Mouse (Mus musculus) activated CD4-positive, CD25-positive, alpha-beta regulatory T cell, adult 4 months (primary cell): ENCODE results near the gene Shmt1. TPM values are rescaled to one million over a fixed set of nuclear protein-coding genes. Genes with fewer than 3 reads are reported as not detected.
A peak's percentile ranks its signal among the peaks of the same experiment; 100 is the strongest.
"Not testable (repeated sequence)": the region's sequence is repeated elsewhere in the genome, so short reads cannot be mapped to it uniquely, and the experiment has no call there.

Experiments
- ATAC-seq: one replicate; pipeline ENCODE4 v1.8.0; 2017
- polyA plus RNA-seq, 2 experiments: library from polyadenylated mRNA; unstranded; fragments of 100-300 nt; shearing (Covaris generic); gene quantifications; one replicate each; pipeline ENCODE4 v1.2.1; 2017

The Shmt1 gene
- 10 to 100 TPM; 13.1 to 19.7 TPM for polyA plus RNA-seq

DNA sequence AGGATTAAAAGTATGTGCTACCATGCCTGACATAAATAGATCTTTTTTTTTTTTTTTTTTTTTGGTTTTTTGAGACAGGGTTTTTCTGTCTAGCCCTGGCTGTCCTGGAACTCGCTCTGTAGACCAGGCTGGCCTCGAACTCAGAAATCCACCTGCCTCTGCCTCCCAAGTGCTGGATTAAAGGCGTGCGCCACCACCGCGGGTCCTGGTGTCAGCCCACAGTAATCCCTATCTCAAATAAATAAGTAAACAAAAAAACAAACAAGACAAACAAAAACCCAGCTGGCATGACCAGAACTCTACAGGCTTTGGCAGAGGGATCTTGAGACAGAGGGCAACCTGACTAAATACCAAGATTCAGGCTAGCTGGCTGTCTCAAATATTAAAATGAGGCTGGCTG, at the start of gene Shmt1:
Gene Shmt1 (minus strand): TSS at position 101 of the 400 bp plus-strand sequence.
- ATAC-seq, result not testable (repeated sequence)

GRCm38 (mm10) chr11:60856587-60856986, 45.1 kb upstream of the Shmt1 start:
- no peak for ATAC-seq

- ATAC-seq, result no peak
Observed at GRCm38 (mm10) chr11:60845415-60845814, 33.9 kb upstream of the Shmt1 start.

DNA sequence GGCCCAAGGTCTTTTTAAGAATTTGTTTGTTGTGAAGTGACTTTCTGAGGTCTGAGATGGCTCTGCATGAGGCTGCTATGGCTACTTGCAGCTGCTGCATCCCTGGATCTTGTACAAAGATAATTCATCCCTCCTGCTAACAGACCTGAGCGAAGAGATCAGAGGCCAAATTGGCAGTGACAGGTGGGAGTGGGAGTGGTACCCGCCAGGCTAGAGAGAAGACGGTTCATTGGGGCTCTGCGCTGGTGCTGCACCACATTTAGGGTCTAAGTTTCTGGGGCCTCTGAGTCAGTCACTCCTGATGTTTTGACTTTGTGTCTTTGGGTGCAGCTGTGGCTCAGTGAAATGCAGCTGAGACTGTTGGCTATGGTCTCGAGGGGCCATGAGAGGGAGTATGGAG, 31.9 kb upstream of the Shmt1 start:
- no peak for ATAC-seq

DNA sequence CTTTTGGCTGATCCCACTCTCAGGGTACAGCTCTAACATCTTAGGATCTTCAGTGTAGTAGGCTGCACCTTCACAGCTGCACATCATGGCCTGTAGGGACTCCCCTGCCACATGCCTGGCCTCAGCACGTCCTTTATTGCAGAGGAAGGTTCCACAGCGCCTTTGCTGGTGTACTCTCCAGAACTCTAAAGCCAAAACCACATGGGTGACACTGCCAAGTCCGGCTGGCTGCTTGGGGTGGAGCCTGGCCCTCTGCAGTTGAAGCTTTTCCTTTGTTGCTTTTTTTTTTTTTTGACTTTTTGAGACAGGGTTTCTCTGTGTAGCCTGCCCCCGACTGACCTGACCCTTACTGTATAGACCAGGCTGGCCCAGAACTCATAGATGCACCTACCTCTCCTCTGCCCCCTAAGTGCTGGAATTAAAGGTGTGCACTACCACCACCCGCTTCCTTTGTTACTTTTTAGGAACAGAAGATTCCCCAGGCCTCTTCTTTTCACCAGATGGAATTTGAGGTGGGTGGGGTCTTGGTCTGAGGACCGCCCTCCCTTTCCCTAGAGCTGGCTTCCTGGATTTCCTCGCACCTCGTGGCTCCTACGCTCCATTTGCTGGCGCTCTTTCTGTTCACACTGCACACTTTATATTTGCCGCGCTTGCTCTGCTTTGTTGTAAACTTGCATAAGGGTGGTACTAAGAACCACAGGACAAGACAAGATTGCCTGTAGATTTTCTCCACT, 30.1 kb upstream of the Shmt1 start:
- no peak for ATAC-seq

DNA sequence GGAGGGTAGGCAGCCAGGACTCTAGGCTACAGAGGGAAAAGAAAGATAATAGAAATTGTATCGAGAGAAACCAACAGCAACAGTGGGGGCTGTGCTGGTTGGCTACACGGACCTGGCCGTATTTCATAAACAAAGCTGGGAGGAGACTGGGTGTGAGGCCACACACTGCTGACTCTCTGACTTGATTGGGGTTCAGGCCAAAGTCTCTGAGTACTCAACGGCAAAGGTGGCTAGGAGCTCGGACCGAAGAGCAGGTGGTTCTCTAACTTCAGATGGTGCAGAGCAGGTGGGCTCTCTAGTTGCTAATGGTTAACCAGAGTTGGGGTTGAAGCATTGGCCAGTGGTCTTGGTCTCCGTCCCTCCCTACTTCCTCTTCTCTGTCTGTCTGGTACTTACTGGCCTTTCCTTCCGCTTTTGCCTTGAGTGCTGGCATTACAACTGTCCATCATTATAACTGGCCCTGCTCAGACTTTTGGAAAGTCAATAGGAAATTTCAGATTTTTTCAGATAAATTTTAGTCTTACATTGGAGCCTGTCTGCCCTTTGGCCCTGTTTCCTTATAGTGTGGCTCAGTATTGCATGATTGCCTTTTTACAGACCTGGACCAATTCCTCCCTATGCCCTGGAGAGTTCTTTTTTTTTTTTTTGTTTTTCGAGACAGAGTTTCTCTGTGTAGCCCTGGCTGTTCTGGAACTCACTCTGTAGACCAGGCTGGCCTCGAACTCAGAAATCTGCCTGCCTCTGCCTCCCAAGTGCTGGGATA, 26.3 kb upstream of the Shmt1 start:
- ATAC-seq, result no peak

DNA sequence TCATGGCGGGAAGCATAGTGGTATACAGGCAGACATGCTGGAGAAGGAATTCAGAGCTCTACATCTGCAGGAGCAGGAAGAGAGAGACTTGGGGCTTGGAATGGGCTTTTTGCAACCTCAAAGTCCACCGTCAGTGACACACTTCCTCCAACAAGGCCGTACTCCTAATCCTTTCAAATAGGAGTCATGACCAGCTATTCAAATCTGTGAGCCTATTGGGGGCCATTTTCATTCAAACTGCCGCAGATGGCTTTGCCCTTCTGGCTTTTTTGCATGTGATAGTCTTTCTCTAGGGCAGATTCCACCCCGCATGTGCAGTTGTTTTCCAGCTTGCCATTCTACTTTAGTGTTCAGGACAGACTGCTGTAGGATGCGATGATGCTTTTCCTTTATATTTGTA, 25.4 kb upstream of the Shmt1 start:
- ATAC-seq, result no peak

DNA sequence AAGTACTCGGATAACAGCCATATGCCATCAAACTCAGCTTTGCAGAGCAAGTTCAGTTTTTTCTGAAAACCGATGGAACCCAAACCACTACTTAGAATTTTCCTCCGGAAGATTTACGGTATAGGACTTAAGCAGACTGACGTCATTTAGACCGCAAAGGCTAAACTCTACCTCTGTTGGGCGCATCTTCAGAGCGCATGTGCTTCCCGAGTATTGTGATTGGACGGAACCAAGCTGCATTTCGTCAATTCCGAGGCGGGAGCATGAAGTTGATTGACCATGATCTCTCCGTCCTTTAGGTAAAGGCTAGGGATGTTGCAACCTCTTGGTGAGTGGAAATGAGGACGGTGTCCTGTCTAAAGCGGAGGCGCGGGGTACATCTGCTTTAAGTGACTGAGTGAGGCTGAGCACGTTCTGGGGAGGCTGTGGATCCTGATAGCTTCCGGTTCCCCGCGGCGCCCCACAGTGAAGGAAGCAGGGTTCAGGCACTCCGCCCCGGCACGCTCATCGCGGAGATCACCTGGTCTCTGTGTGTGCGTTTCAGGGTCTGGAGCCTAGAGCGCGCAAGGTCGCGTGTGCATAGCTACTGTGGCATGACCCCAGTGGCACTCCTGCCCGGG, 19.0 kb upstream of the Shmt1 start, which contains the start of gene Dhrs7b:
Gene Dhrs7b (plus strand): TSS at position 199 of the 620 bp plus-strand sequence.
- ATAC-seq, result peak; percentile 95

DNA sequence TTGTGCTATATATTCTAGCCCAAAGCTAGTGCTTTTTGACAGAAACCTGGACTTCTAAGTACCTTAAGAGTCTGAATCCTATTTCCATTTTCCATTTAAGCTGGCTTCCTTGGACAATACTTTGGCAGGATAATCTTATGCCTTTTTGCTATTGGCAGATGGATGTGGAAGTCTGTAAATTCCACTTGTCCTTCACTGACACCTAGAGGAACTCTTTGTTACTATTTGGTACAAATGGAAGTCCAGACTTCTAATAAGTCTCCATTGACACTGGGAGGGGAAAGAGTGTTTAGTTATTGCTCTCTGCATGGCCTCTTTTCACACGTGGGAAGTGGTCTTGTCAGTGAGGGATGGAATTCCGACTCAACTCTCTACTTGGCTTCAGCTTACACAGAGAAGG, 17.4 kb upstream of the Shmt1 start:
- ATAC-seq, result no peak

DNA sequence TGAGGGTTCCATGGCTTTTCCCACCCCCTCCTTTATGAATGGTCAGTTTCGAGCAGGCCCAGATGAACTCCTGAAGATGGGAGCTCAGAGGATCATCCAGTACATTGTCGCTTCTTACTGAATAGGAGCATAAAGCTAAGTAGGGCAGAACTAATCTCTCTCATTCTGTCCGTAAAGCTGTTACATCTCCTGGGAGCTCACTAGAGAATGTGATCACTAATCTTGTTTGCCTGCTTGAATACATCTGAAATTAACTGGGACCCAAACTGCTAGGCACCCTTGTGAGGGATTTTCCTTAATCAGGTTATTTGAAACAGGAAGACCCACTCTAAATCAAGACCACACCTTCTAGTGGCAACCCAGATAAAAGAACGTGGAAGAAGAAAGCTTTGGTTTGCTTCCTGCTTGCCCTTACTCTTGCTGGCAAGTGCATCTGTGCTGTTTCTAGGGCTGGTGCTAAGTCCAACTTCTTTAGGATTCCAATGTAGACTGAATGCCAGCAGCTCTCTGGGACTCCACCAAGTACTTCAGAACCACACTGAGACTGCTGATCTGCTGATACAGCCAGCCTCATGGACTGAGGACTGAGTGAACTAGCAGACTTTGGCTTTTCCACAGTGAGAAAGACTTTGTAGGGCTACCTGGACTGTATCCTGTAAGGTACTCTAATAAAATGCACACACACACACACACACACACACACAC, 15.9 kb upstream of the Shmt1 start:
- ATAC-seq, result no peak

DNA sequence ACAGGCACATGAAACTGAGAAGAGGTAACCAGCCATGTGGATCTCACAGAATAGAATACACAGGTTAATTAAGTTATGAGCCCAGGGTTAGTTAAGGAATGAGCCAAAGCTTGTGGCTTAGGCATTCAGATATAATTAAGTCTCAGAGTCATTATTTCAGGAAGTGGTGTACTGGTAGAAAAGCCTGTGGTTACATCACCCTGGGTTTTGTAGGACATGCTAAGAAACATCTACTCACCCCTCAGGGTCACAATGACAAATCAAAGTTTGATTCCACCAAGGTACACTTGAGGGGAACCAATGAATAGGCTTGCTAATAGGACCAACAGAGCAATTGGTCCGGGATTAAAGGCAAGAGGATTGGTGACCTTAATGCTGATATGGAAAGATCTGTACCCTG, 15.2 kb upstream of the Shmt1 start:
- no peak for ATAC-seq

- no peak for ATAC-seq
Observed at GRCm38 (mm10) chr11:60825191-60825590, 13.7 kb upstream of the Shmt1 start.

DNA sequence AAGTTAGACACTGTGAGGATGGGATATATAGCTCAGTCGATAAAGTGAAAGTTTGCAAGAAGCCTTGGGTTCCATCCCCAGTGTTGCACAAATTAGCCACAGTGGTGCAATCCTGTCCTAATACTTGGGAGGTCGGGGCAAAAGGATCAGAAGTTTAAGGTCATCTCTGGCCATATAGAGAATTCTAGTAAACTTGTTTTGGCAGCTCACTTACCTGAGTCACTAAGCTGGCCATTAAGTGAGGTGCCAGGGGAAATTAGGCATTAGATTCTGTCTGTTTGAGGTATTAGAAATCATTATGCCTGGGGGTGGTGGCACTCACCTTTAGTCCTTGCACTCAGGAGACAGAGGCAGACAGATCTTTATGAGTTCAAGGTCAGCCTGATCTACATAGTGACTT, 12.3 kb upstream of the Shmt1 start:
- ATAC-seq, result no peak

DNA sequence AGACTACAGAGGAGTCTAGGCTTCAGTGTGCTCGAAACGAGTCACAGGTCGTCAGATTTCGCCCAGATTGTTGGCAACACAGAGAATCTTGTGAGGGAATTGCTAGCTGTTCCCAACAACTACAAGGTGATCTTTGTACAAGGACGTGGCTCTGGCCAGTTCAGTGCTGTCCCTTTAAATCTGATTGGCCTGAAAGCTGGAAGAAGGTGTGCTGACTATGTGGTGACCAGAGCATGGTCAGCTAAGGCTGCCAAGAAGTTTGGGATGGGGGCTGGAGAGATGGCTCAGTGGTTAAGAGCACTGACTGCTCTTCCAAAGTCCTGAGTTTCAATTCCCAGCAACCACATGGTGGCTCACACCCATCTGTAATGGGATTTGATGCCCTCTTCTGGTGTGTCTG, 4.9 kb upstream of the Shmt1 start:
- no peak for ATAC-seq

DNA sequence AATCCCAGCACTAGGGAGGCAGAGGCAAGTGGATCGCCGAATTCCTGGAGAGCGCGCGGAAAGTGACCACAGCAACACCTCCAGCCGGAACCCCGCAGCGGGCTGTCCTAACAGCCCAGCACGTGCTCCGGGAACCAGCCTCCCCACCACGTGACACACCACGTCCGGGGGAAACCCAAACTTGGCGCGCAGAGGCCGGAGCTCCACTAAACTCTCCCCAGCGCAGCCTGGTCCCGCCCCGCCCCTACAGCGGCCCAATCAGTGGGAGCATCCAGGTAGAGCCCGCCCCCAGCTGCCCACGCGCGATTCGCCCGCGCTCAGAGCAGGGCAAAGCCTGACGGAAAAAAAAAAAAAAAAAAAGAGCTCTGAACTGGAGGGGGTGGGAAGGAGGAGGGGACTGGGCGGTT, 461 bp downstream of the Shmt1 start:
- ATAC-seq, result peak; percentile 98

GRCm38 (mm10) chr11:60810046-60810965, 1.2 kb downstream of the Shmt1 start:
- no peak for ATAC-seq

GRCm38 (mm10) chr11:60809546-60809945, 2.0 kb downstream of the Shmt1 start:
- ATAC-seq, result no peak

- no peak for ATAC-seq
Observed at GRCm38 (mm10) chr11:60808286-60809070, 3.0 kb downstream of the Shmt1 start.

DNA sequence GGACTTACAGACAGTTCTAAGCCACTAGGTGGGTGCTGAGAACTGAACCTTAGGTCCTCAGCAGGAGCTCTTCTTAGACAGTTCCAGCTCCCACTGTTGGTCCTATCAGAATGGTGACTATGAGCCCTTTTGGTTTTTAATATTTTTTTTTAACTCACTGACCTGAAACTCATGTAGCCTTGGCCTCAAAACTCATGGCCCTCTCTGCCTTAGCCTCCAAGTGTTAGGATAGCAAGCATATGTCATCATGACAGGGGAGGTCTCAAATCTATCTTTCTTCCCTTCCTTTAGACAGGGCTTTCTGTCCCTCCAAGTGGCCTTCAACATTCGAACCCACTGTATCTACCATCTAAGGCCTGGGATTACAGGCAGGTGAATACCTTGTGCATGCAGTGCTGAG, 10.6 kb downstream of the Shmt1 start:
- ATAC-seq, result no peak

DNA sequence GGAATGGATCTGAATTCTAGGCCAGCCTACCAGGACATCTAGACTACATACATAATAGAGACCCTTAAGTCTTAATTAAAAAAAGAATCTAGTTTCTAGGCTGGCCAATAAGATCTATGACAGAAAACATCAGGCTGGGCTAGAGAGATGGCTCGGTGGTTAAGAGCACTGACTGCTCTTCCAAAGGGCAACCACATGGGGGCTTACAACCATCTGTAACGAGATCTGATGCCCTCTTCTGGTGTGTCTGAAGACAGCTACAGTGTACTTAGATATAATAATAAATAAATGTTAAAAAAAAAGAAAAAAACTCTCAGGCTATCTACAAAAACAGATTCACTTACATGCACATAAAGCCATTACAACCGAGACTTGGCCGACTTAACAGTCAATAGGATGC, 11.5 kb downstream of the Shmt1 start:
- ATAC-seq, result no peak

DNA sequence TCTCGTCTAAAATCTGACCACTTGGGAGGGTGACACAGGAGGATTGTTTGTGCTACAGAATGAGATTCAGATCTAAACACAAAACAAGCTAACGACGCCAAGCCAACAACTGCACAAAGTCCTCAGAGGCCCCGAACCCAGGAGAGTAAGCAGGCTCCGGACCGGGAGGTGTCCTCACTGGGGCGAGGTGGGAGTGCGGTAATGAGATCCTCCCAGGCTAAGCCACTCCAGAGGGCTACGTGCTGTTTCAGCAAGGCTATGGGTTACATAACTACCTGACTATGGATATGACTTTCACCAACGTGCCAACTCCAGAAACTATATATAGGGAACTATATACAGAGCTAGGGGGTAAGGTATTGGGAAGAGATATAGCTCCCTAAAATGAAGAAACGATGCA, 15.2 kb downstream of the Shmt1 start:
- no peak for ATAC-seq
